Mouse (Mus musculus) embryo, embryonic 10.5 days (tissue): ENCODE measurements around the gene Defb48.

Source experiments
- DNase-seq: peaks from one replicate; pipeline ENCODE4 v3.0.0-alpha.2; 2015; ENCODE audit warnings: low spot score

Gene Defb48

DNA sequence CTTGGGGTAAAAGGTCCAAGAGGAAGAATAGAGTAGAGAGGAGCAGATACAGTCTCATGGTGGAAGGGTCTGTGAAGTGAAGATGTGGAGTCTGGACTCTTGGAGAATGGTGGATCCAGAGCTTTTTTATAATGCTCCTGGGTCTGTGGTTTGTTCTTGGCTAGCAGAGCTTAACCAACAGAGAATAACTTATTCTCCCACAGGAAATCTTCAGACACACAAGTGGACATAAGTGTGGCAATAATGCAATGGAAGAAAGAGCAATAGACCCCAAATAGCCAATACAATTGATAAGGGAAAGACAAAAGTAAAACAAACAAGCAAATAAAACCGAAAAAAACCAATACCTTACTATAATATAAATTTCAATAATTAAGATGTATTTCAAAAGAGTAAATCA lies at the start of gene Defb48:
TSS of gene Defb48 (minus strand) at position 101 of the 400 bp plus-strand sequence.
- no peak for DNase-seq

DNA sequence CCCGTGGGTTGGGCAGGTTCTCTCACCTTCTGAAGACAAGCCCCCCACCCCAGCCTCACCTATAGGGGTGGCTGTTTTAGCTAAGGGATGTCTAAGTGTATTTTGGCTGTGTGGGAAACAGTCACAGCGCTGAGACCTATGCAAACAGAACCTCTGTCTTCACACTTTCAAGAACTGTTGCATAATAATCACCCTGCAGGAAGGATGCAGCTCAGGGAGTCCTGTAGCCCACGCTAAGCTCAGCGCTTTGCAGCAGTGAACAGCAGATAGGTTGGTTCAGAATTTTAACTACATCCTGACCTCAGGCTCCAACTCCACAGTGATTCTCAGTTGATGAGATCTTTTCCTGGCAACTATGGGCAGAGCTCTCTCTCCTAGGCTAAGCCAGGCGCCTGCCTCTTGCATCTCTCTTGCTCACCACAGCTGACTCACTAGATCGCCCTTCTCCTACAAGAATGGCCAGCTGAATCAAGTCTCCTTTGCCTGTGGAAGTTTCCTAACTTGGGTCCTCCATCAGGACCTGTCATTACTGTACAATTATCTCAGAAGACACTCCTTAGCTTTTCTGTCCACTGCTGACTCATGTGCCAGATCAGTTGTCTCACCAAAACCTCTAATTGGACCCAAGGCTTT lies 36.3 kb upstream of the Defb48 start:
- DNase-seq = no peak

DNA sequence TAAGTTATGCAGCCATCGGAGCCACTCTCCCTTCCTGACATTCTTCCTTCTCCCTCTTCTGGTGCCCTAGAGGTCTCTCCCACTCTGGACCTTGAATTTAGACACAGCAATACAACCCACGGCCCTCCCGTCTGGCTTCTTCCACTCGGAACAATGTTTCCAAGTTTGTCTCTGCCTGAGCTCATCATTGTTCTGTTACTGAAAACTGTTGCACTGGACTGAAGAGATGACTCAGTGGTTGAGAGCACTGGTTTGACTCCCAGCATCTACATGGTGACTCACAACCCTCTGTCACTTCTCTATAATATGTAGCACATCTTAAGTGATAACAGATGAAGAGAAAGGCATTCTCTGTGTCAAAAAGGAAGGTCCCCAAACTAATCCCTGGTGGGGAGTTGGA lies 30.4 kb upstream of the Defb48 start:
- no peak for DNase-seq

DNA sequence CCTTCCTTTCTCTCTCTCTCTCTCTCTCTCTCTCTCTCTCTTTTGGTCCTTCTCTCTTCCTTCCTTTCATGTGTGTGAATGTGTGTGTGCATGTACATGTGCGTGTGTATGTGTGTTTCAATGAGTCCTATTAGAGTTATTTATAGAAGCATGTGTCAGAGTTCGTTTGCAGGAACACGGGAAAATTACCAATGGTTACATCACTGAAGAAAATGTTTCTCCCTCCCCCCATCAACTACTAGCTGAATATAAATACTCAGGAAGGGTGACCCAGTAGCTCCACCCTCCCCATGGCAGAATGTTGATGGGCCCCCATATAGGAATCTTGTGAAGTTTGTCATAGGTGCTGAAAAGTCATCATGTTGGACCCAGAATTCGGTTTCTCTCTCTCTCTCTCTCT lies 28.8 kb upstream of the Defb48 start:
- no peak for DNase-seq

DNA sequence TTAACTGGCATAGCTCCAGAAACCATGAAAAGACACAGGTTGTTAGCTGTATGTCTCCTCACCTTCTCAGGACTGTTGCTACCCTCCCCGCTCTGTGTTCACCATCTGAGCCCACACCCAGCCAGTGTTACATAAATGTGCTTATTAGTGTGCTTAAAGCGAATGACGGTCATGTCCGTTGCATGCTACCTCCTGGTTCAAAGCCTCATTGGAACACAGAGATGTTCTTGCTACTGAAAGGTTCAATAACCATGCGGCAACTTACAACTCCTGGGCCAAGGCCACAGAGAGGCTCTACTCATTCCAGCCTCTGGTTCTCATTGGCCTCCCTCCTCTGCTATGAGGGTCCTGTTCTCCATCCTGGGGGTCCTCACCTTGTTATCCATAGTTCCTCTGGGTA lies 27.2 kb upstream of the Defb48 start, which contains the start of gene Defb43:
TSS of gene Defb43 (plus strand) at position 301 of the 400 bp plus-strand sequence.
- DNase-seq = no peak

DNA sequence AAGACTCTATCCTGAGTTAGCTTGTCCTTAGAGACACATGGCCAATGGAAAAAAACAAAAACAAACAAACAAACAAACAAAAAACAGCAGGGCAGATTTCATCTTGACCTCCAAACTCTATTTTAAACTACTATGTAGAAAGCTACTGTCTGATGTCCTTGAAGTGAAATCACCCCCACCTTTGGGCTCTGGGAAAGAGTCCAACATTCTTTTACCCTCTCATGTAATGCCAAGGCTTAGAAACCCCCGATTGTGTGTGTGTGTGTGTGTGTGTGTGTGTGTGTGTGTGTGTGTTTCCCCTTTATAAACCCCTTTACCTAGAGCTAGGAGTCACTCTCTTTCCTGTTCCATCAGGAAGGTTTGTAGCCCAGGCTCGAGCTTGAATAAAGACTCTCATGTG lies 18.3 kb upstream of the Defb48 start:
- DNase-seq = no peak

DNA sequence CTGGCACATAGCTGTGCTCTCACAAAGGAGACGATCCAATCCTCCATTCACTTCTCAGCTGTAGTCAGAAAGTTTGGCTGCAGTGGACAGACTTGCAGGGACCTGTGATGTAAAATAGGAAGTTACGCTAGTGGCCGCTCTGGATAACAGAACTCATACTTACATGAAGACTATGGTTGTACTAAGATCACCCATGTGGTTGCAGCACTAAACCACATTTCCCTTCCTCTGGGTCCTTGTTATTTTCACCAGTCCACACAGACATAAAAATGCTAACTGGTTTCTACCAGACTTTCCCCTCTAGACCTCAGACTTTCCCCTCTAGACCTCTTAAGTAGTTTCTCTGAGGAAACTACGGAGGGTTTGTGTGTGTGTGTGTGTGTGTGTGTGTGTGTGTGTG lies 14.7 kb upstream of the Defb48 start:
- DNase-seq = no peak

DNA sequence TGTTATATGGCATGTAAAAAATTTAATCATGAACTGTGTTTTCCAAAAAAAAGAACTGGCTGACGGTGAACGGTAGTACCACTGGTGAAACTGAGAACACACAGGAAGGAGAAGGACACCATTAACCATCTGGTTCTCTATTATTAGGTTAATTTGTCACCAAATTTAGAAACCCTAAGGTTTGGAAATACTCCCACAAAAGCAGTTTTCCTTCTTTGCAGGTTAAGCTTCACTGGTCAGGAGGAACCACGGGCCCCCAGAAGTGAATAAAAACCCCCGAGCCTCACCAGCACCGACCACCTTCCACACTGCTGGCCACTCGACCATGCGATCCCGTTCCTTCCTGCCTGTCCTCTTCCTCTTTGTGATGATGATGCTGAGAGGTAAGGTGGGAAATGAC lies 13.5 kb upstream of the Defb48 start, which contains the start of gene Defb47:
TSS of gene Defb47 (plus strand) at position 301 of the 400 bp plus-strand sequence.
- DNase-seq = no peak

DNA sequence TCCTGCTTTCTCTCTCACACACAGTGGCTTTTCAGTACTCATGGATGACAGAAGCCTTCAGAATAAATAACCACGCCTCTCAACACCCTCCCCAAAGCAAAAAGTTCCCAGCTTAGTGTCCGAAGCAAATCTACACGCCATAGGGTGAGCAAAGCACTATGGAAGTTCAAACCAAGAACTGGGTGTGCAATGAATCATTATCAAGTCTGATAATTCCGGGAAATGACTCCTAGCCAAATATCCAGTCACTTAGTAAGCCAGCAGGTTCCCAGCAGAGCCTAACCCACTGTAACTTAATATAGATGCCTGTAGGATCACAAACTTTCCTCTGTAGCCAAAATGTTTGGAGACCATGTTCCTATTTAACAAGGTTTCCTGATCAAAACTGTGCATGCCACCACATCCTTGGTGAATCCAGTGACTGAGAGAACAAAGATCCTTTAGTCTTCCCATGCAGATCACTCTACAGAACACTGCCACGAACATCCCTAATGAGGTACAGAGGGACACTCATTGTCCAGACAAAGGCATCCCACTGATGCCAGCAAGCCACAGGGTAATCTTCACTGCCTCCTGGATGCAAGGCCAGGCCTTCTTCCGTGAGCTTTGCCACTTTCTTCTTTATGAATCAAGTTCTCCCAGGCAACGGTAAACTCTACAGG lies 7.7 kb upstream of the Defb48 start:
- DNase-seq = no peak

DNA sequence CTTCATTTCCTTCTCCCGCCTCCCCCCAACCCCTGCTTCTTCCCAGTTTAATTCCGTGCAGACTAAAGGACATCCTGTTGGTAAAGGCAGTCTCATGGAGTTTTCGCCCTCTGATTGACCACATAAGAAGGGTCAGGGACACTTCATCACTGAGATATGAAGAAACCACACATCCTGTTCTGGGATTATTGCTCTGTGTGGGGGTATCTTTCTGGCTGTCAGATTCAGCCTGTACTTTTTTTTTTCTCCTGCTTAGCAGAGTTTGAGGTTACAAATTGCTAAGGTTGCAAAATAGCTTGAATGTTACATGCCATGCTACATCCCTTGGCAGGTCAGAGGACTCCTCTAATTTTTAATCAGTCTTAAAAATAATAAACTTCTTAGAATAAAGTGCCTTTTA lies 7.0 kb upstream of the Defb48 start:
- no peak for DNase-seq

DNA sequence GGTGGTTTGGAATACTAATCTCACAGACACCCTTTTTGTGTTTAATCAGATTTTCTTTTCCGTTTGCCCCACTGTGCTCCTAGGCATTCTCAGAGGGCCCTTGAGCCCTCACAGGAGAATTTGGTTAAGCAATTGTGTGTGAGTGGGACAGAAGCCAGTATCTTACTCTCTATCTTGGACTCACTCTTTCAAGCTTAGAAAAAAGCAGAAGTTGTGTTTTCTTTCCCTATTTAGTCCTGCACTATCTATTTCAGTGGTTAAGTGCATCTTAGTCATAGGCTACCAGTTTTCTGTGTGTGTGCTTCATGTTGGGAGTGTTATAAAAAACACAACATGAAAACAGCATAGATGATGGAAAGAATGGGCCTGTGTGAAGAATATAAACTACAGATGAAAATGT lies 4.5 kb downstream of the Defb48 start:
- DNase-seq = no peak

DNA sequence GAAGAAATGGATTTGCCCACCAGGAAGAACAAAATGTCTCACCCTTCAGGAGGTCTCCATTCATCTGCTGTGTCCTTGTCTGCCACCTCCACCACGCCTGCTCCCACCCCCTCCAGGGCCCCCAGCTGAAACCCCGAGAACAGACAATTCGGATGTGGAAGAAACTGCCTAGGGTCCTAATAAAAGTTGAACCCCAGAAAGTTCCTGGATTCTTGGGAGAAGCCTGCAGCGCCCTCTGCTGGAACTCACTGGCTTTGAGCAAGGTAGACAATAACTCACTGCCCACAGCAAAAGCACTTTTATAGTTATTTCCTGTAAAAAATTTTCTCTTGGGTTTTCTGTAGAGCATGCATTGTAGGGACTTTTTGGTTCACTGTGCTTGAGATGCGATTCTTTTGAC lies 9.3 kb downstream of the Defb48 start:
- peak; percentile 86 for DNase-seq

DNA sequence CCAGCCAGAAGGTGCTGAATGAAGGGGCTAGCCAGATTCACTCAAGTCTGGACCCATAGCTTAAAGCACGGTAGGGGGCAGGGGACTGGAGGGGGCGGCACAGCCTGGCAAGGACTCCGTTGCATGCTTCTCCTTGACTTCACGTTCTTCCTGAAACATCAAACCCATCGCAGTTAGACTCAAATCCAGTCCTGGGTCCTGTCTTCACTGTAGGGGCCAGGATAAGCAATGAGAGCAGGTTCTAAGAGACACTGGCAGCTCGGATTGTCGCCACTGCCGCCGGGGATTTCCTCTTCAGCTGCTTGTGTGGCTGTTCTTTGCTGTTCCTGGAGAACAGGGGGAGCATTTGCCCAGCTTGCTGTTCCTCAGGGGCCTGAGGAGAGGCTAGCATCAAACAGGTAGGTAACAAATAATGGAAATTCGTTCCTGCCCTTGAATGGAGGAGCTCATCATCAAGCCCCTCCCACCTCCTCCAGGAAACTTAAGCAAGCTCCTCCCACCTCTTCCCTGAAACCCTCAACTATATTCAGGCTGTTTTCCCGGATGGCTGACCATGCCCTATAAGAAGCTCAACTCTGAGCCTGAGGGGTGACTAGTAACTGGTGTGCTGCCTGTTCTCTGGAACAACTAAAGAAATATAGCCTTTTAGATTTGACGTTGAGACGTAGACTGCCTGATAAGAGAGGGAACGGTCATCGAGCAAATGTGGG lies 18.3 kb downstream of the Defb48 start:
- DNase-seq = peak; percentile 67

DNA sequence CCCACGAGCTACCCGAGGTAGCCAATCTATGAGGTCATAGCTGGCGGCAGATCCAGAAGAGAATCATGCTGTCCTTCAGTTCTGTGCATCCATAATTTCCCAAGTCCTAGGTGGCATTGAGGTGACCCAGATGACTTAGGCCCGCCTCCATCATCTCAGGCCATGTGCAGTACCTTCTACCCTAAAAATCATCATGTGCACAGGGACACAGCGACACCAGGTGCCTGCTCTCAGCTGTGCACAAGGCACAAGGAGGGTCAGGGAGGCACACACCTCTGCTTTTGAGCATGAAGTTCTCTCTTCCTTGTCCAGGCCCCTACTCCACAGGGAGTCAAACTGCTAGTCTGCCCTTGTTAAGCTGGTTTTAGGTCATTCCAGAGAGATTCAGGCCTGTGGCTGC lies 19.0 kb downstream of the Defb48 start:
- peak; percentile 8 for DNase-seq

DNA sequence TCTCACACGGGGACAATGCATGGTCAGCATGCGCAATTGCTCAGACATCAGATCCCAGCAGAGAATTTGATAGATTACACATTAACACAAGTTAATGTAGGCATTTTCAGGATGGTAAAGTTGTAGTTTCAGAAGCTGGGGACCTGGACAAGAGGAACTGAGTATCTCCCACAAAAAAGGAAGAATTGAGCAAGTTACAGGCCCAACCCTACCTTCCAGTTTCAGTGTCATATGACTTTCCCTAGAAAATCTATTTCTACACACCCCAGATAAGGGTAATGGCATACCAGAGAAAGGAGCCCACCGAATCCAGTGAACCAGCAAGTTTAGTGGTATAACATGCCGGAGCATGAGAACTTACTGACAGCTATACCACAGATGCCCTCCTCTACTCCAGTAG lies 20.7 kb downstream of the Defb48 start:
- no peak for DNase-seq

DNA sequence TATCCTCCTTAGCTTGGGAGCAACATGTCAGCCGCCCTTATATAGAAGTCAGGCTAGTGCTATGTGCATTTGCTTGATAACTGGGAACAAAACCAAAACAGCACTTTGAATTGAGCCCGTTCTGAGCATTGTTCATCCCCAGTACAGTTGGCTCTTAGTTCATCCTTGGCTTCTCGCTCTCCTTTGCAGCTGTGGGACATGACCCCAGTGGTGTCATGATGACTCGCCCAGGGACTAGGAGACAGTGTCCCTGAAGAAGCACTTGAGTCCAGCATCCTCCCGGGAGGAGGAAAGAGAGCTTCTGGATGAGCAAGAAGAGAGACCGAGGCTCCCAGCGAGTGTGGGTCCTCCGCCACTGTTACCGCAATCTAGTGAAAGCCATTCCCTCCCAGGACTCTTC lies 28.2 kb downstream of the Defb48 start:
- DNase-seq = no peak

DNA sequence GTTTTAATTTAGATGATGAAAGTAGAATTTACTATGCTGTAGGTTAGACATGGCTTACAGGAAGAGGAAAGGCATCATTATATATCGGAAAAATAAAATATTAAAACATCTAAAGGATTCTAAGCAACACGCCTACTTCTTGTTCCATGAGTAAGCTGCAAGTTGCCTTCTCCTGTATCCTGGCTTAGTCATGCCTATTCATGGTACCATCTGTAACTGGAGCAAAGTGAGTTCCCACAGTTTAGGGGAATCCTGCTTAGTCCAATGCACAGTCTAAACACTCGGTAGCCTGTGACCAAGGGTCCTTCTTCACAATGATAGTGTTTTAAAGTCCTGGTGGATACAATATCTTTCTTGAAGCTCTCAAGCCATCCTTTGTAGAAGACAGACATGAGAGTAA lies 37.5 kb downstream of the Defb48 start:
- no peak for DNase-seq

DNA sequence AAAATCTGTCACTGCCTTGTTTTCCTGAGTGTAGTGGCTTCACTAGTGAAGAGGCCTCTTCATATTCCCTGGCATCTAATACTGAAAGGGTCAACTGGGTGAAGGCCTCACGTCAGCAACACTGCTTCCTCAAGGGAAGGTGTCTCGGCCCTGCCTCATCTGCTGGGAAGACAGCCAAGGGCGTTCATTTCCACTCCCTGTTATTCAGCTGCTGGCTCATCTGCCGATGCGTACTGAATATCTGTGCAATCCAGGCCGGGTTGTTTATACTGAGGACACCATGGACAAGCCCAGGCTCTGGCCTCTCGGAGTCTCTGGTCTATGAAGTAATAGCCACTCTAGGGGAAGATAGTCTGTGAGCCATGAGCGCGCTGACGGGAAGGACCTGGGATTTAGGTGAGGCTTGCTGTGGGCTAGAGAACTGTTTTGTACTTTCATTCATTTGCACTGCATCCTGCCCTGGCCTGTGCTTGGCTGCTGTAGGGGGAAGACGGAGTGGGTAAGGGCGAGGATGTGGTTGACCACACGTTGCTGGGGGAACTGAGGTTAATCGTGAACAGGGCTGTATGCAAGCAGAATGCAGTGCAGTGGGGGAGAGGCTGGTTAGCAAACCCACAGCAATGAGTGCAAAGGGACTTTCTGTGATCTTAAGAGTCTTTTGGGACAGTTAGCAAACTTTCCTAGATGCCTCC lies 43.8 kb downstream of the Defb48 start:
- no peak for DNase-seq

DNA sequence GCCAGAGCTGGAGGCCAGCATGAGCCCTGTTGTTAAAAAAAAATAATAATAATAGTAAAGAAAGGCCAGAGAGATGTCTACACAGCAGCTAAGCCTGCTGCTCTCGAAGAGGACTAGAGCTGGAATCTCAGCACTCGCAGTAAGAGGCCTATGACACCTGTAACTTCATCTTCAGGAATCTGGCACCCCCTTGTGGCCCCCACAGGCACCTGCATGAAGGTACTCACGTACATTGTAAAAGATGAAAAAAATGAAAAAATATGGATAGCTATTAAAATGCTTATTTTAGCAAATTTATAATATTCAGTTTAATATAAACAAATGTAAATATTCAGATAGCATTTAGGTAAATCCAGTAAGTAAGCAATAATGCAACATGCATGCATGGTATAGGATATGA lies 44.9 kb downstream of the Defb48 start:
- no peak for DNase-seq

DNA sequence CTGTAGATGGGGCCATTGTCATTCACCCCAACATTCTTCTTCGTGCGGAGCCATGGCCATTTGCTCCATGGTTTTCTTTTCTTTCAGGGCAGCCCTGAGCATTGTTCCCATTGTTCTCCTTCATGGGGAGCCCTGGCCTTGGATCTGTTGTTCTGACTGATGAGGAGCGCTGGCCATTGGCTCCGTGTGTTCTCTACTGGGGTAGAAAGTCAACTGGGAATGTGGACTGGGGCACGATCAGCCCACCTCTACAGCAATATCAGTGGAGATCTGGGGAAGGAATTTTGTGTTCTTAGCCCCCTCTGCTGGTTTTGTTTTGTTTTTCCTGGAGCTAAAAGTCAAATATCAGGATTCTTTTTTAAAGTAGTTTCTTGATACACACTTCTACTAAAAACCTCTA lies 46.6 kb downstream of the Defb48 start:
- peak; percentile 40 for DNase-seq

DNA sequence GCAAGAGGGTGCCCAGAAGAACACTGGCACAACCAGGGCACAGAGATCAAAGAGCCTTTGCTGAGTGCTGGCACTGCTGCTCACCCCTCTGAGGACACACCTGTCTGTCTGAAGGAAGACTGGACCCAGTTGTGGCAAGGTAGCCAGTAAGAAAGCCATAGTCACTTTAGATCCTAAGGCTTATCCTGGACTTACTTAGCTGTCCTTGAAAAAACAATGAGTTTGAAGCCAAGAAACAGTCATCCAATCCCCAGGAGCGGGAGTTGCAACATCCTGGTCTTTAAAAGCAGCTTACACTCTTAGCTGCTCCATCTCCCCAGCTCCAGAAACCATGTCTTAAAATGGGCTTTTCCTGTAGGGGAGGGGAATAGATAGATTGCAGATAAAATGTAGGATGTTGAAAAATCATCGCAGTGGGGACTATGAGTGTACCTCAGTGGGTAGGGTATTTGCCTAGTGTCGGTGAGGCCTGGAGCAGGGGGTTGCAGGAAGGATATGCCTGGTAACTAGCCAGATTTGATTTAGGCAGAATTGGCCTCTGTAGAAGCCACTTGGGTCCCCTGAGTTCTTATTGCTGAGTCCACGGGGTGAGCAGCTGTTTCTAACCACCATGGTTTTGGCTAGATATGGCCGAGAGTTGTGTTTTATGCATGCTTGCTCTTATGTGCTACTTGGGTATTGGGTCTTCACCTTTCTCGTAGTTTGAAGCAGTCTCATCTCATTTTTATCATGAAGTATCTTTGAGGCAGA lies 47.5 kb downstream of the Defb48 start:
- no peak for DNase-seq

DNA sequence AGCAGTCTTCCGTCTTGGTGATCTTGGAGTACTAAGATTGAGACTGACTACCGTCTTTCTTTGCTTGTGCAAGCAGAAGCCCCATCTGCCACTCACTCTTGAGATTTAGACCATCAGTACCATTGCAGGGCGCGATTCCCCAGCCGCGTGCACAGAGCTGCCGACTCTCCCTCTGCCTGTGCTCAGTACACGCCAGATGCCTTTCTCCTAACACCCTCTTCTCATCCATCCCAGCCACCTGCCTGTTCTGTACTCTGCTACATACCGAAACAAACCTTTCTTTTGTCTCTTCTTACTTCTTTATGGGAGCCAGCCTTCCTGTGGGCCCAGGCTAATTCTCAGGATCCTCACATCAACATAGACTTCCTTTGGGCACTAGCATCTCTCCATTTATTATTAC lies 48.9 kb downstream of the Defb48 start:
- DNase-seq = no peak
